Mouse (Mus musculus): ENCODE measurements at regions not wholly inside any gene's neighbourhood (a gene's known extent, or its start where the extent isn't known, plus 50 kb on each side); places are given as distances from the start of the nearest gene placed in this dataset.

DNA sequence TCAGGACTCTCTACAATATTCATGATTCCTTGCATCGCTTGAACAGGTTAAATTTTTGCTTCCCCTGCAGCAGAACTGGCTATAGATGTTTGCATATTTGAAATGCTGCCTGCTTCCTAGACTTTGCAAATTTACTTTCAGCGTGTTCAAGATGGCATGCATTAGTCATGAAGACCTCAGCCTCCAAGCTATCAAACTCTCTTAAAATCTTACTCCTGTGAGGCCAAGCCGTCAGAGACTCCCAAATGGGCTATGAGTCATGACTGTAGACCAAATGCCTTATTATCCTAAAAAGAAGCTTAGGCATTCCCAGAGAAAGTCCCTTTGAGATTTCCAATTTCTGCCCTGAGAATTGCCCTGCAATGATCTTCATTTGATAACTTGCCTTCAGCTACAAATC, 874.7 kb upstream of the Pom121l12 start:
- DNase-seq (ENCODE audit: low spot score in 2 of 2): peak in 1 of 2 experiments; percentile 1

DNA sequence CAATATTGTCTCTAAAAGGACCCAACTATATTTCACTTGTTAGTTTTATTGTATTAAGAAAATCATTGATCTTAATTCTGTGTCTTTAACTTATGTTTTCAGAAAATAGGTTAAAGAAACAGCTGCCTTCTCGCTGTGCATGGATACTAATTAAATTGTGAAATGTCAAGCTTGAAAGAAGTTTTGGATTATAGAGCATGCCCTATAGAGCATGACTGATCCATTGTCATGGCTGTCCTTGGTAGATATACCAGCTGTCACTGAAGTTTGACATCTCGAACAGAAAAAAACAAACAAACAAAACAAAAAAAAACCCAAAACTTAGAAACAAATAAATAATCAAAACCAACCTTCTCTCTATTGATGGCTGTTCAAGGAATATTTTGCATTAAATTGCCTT, 828.0 kb upstream of the Pom121l12 start:
- no peak for DNase-seq (ENCODE audit: low spot score in 2 of 2)

Data from left cerebral cortex, adult 18-20 months (tissue).